Mouse (Mus musculus): Measurements from ENCODE around the gene Eya2. TPM values are rescaled to one million over a fixed set of nuclear protein-coding genes. Genes with fewer than 3 reads are reported as not detected.
"Not testable (repeated sequence)": the region's sequence is repeated elsewhere in the genome, so short reads cannot be mapped to it uniquely, and the experiment has no call there.

The Eya2 gene
- 1 to 10 TPM; 1.3 to 1.9 TPM for total RNA-seq (2021)
- long read RNA-seq, experiment 1, partial matches to known transcripts, result 0 of 1 reads
- long read RNA-seq, experiment 1, other reads (novel, unspliced or antisense), result 0 of 1 reads
- long read RNA-seq, experiment 2, partial matches to known transcripts, result 0 of 2 reads
- long read RNA-seq, experiment 2, other reads (novel, unspliced or antisense), result 2 of 2 reads

DNA sequence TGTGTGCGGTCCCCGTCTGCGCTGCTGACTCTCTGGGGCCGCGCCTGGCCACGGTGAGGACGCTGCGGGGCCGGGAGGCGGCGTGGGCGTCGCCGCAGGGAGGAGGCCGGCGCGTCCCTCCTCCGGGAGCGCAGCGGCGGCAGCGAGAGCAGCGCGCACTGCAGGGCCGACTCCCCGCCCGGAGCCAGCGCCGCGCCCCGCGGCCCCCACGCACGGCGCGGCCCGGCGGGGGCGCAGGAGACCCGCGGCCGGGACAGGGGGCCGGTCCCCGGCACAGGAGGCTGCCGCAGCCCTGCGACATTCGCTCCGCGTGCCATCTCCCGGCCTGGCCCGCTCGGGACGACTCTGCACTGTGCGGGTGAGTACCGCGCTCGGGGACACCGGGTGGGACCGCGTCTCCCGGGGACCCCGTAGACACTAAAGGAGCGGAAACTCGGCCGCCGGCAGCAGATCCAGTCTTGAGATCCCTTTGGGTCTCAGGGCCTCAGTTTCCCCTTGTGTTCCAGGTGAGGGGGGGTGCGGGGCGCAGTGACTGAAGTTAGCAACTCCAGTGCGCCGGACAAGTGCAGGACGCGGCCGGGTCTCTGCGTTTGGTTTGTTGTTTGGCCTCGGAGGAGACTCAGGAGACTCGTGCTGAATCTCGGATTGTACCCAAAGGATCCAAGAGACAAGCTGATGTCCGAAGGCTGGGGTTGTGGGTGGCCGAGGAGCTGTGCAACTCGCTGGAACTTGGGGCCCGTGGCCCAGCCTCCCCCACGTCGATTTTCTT, at the start of gene Eya2:
Gene Eya2, plus strand, starts transcription at position 126 of the 769 bp plus-strand sequence.
- peak in 1 of 2 experiments; percentile 26 for DNase-seq

- no peak for DNase-seq
Measured at GRCm38 (mm10) chr2:165545687-165546086, 49.1 kb upstream of the Eya2 start.

- no peak for DNase-seq
Measured at GRCm38 (mm10) chr2:165546341-165546740, 48.5 kb upstream of the Eya2 start.

- DNase-seq, result peak; percentile 26 to 58
Measured at GRCm38 (mm10) chr2:165547410-165547809, 47.4 kb upstream of the Eya2 start.

DNA sequence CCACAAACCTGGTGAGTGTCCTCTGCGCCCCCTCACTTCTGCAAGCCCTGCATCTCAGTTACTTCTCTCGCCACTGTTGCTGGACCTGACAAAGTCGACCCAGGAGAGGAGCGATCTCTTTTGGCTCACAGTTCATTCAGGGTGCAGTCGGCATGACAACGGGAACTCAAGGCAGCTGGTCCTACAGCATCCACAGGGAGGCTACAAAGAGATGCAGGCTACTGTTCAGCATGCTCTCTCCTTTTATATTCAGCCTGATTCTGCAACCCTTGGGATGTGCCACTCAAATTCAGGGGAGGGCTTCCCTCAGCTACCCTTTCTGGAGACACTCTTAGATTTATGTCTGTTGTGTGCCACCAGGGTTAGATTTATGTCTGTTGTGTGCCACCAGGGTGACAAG, 46.2 kb upstream of the Eya2 start:
- no peak for DNase-seq

GRCm38 (mm10) chr2:165550410-165550809, 44.4 kb upstream of the Eya2 start:
- not testable (repeated sequence) for DNase-seq

DNA sequence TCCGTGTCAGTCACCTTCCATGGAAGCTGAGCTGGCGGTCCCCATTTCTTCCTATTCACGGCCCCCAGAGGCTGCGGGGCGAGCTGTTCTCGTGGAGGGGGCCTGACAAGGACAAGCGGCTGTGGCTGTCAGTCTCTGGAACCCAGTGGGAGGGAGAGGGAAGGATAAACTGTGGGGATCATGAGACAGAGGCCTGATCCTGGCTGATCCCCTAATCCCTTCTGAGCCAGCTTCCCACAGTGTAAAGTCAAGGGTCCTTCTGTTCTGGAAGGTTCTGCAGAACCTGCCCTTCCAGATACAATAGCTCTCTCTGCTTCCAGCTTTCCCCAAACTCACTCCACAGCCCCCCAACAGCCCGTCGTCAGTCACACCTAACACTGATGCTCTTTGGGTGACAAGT, 40.8 kb upstream of the Eya2 start:
- DNase-seq, result no peak

DNA sequence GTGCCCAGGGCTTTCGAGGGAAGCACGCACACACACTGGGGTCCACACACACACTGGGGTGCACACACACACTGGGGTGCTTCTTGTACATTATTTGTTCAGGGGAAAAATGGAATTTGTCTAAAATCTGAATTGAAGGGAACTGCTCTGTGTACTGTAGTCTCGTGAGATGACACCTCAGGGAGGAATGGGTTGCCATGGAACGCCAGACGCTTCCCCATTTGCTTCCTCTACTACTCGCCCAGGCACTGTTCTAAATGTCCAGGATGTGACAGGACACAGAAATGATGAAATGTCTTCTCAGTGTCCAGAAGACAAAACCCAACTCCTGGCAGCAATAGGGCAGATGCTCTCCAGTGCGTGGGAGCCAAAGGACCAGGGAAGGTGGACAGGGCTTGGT, 37.6 kb upstream of the Eya2 start:
- no peak for DNase-seq

GRCm38 (mm10) chr2:165558916-165559315, 35.9 kb upstream of the Eya2 start:
- DNase-seq, result no peak

- no peak for DNase-seq
Measured at GRCm38 (mm10) chr2:165559506-165560235, 35.2 kb upstream of the Eya2 start.

GRCm38 (mm10) chr2:165561861-165562260, 33.0 kb upstream of the Eya2 start:
- no peak for DNase-seq

DNA sequence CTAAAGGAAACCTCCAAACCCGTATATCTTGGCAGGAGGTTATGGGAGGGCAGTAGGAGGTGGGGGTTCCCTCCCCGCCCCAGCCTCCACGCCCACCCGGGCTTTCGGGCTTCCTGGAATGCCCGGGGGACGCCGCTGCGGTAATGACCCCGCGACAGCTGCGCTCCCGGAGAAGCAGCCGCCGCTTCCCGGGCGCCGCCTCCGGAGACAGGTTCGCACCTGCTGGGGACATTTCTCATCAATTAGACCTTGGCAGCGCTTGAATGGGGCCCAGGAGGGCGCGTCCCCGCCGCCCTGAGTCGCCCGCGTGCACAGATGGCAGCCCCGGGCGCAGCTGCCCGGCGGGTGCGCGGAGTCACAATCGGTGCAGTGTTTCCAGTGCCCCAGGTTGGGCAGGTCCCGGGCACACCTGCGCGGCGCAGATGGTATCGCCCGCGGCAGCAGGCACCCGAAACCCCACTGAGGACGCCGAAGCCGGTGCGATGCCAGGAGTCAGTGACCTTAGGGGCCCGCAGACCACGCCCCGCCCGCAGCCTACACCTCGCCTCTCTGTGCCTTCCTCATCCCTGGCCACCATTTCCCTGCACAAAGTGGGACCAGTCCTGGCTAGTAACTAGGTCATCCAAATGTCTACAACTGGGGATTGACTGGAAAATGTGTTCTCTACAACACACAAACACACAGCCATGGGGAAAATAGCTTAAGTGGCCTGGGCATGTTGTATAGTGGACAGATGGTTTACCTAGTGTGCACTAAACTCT, 31.4 kb upstream of the Eya2 start:
- DNase-seq, result no peak

- no peak for DNase-seq
Measured at GRCm38 (mm10) chr2:165564101-165564500, 30.7 kb upstream of the Eya2 start.

DNA sequence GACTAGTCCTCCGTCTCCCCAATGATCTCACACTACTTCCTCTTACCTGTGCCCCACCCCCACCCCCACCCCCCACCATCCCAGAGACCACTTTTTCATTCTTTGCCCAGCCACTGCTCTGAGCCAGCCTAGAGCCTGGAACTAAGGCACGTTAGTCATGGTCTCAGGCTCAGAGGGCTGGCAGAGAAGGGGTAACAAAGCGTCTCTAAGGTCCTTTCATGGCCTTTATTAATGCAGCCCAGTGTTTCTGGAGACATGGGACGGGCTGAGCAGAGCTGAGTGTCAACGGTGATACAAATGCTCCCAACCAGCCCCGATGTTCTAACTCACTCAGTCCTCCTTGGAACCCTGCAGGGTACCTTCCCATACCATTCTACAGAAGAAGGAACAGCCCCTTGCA, 30.2 kb upstream of the Eya2 start:
- no peak for DNase-seq

GRCm38 (mm10) chr2:165566898-165567297, 27.9 kb upstream of the Eya2 start:
- no peak for DNase-seq

- no peak for DNase-seq
Measured at GRCm38 (mm10) chr2:165567820-165568219, 27.0 kb upstream of the Eya2 start.

- DNase-seq, result no peak
Measured at GRCm38 (mm10) chr2:165568911-165569310, 25.9 kb upstream of the Eya2 start.

DNA sequence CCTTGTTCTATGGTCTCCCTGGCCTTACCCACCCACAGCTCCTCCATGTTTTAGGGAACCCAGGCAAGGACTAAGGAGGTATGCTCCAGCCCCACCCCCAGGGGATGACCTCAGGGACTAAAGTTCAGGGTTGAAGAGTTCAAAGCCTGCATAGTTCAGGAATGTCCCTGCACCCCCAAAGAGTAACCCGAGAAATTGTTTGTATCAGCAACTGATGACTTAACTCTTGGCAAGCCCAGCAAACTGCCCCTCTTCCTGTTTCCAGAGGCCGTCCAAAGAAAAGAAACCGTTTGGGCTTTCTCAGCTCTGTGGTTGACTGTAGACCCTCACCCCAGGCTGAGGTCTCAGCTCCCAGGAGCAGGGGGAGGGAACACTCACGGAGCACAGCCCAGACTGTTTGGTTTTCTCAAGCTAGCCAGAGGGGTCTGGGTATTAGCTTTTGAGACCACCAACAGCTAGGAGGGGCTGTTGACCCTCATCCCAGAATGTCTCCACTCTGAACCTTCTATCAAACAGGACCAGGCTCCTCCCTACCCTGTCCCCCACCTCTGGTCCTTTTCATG, 23.5 kb upstream of the Eya2 start:
- DNase-seq, result no peak

DNA sequence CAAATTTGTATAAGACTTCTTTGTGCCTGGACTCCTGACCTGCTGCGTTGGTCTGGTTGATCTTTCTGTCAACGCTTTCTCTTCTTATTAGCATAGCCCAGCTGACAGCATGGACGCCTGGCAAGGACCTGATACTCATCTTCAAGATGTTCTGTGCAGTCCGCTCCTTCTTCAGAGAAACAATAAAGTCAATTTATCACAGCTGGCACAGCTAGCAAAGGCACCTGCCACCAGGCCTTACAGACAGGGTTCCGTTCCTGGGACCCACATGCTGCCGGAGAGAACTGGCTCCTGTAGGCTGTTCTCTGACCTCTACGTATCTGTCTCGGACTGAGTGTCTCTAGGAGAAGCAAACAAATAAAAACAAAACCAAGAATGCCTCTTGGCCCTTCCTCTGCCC, 11.8 kb upstream of the Eya2 start:
- DNase-seq, result no peak

- no peak for DNase-seq
Measured at GRCm38 (mm10) chr2:165583518-165583917, 11.3 kb upstream of the Eya2 start.

- no peak for DNase-seq
Measured at GRCm38 (mm10) chr2:165584563-165584962, 10.3 kb upstream of the Eya2 start.

- no peak for DNase-seq
Measured at GRCm38 (mm10) chr2:165590742-165591141, 4.1 kb upstream of the Eya2 start.
